Mouse (Mus musculus): ENCODE results near the gene Cd27.

- no peak for TF ChIP-seq CTCF (IDR thresholded peaks at IDR 0.05)
- TF ChIP-seq EP300 (IDR thresholded peaks at IDR 0.05), result no peak
Measured at GRCm38 (mm10) chr6:125217899-125218298, 18.9 kb downstream of the Cd27 start.
